Mouse (Mus musculus): Measurements from ENCODE around the gene Yars.
"Not testable (repeated sequence)": the region's sequence is repeated elsewhere in the genome, so short reads cannot be mapped to it uniquely, and the experiment has no call there.

The Yars gene

DNA sequence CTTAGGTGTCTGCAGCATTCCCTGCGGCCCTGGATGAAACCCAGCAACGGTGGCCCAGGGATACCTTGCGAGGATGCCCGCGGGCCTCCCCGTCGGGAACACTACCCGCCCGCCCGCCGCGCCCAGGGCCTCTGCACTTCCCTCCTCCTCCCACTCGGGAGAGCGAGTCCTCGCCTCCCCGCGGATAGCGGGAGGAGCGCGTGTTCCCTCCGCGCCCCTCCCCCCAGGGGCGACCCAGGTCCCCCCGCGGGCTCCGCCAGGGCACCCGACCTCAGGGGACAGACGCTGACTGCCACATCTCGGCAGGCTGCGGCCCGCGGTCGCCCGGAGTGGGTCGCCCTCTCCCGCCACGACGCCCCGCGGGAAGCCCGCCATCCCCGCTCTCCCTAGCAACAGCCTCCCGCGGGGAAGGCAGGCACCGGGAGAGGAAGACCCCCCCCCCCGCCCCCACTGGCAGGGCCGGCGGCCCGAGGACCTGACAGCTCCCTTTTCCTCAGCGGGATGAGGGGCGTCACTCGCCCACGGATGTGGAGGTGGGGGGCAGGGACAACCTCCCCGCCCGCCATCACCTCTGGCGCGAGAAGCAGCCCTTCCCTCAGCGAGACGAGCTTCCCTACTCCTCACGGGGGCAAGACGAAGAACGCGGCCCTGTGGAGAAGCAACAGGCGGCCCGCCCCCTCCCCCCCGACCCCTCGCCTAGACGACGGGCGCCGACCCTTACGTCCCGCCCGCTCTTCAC, 588 bp upstream of the Yars start:
- peak; percentile 71 for DNase-seq (ENCODE audit: low spot score in 2 of 2)

DNA sequence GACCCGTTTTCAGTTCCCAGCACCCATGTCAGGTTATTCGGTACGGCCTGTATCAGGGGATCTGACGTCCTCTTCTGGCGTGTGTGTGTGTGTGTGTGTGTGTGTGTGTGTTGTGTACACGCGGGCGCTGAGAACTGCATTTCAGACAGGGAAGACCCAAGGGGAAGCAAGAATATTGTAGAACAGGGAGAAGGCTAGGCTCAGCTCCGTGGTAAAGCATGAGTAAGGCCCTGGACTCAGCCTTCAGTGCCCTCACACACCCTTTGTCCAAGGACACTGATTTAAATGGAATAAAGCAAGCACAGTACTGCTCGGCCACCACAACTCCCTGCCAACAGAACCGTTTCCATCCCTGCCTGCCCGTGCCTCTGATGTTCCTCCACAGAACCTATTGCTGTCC, 978 bp downstream of the Yars start:
- DNase-seq (ENCODE audit: low spot score in 2 of 2): peak in 1 of 2 experiments; percentile 55

DNA sequence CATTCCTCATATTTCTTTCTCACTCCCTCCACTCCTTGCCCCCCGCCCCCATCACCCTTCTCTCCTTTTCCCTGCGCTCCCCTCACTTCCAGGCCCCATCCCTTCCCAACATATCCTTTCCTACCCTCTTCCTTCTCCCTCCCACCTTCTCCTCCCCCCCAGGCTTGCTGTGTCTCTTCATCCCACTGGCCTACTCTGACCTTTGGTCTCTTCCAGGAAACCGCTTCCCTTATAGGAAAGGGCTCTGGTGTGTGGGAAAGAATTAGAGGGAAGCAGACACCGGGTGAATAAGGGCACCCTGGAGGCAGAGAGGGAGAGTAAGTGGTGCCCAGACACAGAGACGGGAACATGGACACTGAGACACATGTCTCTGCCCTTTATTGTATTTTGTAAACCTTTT, 2.1 kb downstream of the Yars start:
- DNase-seq (ENCODE audit: low spot score in 2 of 2): no peak

DNA sequence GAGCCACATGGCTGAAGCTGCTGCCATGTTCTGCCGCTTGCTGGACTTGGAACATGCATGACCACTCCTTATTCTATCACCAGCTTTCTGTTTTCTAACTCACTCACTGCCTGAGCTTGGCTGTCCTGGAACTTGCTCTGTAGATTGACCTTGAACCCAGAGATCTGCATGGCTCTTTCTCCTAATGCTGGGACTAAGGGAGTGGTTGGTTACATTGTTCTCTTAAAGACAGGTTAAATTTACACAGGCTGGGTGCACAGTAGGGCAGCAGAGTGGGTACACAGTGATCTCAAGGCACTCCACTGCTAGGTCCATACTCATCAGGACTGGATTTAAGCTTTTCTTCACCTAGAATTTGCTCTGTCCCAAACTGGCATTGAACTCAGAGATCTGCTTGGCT, 4.7 kb downstream of the Yars start:
- no peak for DNase-seq (ENCODE audit: low spot score in 2 of 2)

DNA sequence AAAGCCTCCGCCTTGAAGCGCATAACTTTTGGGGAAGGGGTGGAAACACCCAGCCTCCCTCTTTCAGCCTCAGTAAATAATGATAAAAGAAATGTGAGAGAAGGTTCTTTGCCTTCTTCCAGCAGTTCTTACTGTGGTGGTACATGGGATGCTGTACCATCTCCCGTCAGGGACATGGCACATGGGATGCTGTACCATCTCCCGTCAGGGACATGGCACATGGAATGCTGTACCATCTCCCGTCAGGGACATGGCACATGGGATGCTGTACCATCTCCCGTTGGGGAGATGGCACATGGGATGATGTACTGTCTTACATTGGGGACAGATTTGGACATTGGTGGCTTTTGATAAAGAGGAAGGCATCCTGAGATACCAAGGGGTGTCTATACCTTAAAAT, 8.0 kb downstream of the Yars start:
- no peak for DNase-seq (ENCODE audit: low spot score in 2 of 2)

DNA sequence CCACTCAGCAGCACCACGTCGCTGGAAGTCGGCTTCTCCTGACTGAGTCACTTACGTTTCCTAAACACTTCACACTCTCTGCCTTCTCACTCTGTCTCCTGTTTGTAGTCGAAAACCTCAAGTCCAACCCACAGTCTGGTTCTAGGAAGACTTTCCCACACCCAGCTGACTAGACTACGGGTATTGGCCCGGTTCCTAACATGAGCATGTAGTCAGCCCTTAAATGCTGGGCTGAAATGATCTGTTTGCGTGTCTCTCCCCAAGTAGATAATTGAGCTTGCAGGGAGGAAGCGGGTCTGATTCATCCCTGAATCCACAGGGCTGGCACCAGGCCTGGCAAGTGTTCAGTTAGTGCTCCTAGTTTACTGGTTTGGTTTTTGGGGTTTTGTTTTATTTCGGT, 15.1 kb downstream of the Yars start:
- peak in 1 of 2 experiments; percentile 27 for DNase-seq (ENCODE audit: low spot score in 2 of 2)

DNA sequence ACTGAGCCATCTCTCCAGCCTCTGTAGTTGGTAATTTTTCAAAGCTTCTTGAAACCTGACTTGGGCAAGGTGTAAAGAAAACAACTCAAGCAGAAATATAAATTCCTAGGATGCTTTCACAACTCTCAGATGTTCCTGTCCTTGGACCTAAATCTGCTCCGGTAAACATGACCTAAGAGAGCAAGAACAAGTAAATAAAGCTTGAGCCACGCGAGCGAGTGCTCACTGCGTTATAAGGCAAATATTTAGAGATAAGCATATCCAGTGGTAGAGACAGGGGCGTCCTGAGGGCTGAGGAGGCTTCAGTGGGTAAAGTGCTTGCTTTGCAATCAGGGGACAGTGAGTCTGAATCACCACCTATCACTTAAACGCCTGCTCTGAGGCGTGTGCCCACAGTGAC, 17.2 kb downstream of the Yars start:
- DNase-seq (ENCODE audit: low spot score in 2 of 2): no peak

DNA sequence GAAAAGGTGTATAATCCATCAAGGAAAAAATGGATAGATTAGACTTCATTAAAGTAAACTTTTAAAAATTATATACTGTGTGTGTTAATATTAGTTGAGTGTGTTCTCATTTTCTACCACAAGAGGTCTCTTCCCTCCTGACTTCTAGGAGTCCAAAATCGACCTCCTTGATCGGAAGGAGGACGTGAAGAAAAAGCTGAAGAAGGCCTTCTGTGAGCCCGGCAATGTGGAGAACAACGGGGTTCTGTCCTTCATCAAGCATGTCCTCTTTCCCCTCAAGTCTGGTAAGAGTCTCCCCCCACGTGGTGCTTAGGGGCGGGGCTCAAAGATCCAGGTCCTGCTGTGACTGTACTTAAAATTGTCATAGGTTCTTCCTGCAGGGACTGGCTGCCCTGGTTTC, 19.9 kb downstream of the Yars start:
- no peak for DNase-seq (ENCODE audit: low spot score in 2 of 2)

DNA sequence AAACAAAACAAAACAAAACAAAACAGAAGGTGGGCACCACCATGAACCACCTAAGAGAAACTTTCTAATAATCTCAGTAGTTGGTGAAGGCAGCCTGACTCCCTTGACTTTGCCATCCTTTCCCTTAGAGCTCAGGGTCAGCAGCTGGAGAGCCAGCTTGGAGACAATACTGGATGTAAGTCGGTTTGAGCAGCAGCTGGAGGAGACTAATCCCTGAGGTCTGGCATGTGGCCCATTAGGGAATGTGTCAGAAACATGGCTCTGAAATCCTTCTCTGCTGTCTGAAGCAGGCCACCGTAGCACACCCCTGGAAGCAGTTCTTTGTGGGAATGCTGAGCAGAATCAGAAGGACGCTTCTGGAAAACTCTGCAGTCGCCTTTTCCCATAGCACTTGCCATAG, 21.9 kb downstream of the Yars start:
- DNase-seq (ENCODE audit: low spot score in 2 of 2): no peak

DNA sequence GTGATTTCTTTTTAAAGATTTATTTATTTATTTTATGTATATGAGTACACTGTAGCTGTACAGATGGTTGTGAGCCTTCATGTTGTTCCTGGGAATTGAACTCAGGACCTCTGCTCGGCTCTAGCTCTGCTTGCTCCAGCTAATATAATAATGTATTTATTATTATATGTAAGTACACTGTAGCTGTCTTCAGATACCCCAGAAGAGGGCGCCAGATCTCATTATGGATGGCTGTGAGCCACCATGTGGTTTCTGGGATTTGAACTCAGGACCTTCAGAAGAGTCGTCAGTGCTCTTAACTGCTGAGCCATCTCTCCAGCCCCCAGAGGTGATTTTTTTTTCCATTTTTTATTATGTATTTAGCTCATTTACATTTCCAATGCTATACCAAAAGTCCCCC, 22.9 kb downstream of the Yars start:
- DNase-seq (ENCODE audit: low spot score in 2 of 2): not testable (repeated sequence)

DNA sequence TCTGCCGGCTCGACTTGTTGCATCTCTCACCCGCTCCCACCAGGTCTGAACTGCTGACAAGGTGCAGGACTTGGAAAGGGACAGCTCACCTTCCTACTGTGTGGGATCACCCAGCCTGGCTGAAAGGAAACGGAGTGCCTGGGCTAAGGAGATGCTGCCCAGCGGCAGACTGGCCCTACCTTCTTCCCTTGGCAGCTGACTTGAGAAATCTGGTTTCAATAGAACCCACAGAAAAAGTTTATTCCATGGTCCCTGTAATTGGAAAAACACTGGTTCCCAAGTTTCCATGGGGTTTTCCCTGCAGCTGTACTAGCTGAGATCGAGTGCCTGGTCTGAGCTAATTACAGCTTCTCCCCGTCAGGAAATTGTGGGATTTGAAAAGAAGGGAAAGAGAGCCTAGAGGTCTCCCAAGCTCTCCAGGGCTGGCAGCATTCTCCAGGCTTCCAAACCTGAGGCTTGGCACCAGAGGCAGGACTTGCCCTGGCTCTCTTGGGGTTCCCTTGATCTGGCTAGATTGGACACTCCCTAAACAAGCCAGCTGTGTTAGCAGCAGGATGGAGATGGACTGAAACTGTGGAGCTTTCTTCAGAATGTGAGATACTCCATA, 29.1 kb downstream of the Yars start:
- no peak for DNase-seq (ENCODE audit: low spot score in 2 of 2)

DNA sequence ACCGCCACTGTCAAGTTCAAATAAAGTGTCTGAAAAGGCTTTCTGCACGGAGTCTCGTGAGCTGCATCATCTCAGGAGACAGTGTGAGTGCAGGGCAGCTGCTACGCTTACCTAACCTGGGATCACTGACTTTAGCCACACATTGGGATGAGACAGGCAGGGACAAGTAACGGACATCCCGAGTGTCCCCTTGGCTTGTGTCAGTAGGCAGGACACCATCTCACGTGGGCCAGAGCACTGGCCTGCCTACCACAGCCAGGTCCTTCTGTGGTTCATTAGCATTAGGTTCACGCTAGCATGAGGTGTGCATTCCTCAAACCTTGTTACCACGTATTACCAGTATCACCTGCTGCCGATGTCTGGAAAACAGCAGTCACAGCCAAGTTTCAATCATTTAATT, 29.6 kb downstream of the Yars start:
- no peak for DNase-seq (ENCODE audit: low spot score in 2 of 2)

DNA sequence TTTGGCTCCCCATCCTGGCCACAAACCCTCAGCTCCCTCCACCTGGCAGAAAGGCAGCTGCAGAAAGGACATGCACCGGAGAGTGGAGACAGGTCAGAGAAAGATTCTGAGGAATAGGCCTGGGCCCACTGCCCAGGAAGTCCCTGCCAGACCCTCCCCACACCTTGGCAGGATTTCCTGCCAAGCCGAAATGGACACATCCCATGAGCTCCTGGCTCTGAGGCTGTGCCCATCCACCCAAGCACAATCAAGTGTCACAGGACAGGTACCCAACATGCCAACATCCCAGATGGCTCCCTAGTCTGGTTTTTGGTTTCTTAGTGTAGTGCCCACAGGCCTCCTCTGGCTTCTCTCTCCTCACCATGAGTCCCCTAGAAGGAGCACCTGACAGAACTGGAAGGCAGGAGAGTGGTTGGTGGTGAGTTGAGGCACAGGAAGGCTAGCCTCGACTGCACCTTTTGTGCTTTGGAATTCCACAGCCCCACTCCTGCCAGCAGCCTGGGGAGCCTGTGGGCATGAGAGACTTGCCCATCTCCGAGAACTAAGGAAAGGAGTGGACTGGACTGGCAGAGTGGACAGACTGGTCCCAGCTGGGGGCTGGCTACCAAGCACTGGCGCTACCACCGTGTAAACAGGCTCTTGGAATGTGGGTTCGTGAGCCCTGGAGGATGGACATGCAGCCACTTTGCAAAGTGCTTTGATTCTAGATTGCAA, 31.0 kb downstream of the Yars start:
- DNase-seq (ENCODE audit: low spot score in 2 of 2): no peak

DNA sequence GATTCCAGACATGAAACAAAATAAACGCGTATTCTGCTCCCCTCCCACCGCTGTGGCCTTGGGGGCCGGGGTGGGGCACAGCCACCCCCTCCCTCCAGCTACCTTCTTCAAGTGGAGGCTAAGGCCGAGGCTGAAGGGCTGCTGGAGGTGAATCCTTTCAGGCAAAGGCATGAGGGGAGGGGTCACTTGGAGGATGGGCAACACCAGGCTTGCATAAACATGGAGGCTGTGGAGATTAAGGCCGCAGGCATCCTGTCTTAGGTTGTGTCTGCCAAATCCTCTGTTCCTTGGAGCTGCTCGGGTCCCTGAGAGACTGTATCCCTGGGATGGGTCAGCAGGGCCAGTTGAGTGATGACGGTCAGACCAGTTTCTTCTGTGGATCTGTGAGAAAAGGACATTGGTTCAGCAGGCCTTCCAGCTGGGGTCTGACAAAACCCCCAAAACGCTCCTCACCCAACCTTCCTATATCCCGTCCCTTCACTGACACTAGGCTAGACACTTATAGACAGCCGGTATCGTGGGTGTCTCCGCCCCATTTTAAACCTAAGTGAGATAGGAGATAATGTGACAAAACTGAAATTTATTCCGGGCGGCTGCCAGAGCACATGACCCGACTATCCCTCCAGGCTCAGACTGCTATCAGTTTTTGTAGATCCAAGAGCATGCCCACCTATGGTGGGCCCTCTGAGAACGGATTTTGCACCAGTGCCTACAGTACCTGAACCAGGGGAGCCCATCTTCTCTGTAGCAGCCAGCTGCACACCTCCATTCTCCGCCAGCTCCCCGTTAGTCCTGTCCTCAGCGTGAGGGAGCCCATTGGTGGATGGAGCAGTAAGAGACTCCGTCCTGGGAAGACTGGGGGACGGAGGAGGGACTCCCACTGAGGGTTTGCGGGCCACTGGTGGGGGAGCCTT, 31.8 kb downstream of the Yars start:
- no peak for DNase-seq (ENCODE audit: low spot score in 2 of 2)

DNA sequence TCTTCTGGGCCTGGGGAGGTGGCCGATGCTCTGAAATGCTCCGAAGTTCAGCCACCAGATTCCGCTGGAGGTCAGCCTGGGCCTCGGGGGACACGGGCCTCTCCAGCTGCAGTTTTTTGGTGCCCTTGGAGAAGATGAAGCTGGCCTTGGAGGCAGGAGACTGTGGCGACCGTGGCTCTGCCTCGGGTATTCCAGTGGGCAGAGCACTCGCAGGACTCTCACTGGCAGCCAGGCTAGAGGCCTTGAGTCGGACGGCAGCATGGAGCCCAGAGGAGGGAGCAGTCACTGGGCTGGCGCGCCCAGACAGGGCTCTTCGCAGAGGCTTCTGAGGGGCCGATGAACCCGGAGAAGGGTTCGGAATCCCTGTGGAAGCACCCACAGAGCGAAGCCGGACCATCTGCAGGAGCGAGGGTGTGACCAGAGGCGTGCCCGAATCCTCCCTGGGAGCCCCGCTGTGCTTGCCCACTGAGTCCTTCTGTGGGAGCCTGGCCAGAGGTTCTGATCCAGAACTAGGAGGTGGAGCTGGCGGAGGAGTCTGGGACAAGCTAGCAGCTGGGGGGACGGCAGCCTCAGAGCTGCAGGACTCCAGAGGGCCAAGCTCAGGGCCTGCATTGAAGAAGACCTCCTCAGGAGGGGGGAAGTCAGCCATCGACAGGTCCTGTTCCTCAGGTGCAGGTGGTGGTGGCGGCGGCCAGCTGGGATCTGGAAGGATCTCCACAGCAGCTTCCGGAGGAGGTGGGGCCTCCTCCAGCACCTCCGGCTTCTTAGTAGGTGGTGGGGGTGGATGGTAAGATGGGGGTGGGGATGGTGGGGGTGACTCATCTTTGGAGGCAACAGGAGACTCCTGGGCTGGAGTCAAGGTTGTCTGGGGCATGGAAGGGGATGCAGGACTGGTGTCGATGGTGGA, 32.7 kb downstream of the Yars start:
- no peak for DNase-seq (ENCODE audit: low spot score in 2 of 2)

DNA sequence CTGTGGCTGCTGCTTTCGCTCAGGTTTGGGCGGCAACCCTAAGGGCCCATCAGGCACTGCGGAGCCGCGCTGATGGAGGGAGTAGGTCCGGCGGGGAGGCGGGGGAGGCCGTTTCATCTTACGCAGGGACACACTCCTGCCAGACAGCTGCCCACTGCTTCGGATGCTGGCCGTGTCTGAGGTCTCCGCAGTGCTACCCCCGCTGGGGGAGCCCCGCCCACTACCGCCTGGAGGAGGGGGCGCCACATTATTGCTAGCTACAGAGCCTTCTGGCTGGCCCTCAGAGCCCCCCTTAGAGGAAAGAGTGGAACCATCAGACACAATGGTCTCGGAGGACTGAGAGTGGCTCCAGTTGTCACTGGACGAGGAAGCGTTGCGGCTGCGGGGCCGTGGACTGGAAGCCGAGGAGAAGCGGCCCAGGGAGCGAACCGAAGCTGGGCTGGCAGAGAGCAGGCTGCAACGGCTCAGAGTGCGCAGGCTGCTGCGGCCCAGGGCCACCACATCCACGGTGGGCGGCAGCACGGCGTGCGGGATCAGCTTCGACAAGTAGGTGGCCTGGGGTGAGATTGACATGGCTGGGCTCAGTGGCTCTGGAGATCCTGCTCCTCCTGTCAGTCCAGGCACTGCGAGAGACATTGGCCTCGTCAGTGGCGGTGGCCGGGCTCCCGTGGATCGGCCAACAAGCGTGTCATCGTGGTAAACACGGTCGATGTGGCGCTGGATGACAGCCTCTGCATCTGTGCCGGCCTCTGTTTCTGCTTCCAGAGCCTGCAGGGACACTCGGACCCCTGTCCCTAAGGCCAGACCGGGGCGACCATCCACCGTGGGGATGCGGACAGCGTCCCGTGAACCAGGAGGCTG, 34.1 kb downstream of the Yars start:
- no peak for DNase-seq (ENCODE audit: low spot score in 2 of 2)

DNA sequence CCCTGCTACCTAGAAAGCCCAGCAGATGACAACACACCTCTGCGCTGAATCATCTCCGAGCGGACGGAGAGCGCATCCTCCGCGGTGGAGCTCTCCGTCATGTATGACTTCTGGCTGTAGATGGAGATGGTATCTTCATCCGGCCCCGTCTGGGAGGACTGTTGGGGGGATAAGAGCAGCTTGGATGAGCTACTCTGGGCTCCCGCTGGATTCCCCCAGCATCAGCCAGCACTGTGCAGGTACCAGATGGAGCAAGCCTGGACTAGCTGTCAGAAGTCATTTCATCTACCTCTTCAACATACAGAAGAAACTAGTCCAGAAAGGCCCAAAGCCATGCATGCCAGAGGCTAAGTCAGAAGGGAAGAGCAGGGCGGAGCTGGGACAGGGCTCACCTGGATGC, 35.8 kb downstream of the Yars start:
- no peak for DNase-seq (ENCODE audit: low spot score in 2 of 2)

DNA sequence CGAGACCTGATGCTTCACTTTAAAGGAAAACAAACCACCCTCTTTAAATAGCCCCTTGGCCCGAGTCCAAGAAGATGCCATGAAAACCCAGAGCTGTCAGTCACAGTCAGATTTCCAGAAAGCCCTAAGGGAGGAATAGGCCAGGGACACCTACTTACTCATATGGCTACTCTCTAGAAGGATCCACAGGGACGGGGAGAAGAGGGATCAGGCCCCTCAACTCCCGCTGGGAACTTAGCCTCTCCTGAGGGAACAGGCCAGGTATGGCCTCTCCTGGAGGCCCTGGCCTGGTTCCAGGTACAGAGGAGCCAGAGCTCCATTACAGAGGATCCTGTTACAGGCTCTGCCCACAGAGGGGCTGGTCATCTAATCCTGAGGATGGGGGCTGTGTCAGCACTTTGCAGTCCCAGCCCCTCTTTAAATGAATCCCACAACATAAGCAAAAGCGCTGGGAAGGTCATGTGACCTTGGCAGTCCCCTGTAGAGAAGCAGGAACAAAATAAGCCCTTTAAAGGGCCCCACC, 36.9 kb downstream of the Yars start:
- DNase-seq (ENCODE audit: low spot score in 2 of 2): no peak

DNA sequence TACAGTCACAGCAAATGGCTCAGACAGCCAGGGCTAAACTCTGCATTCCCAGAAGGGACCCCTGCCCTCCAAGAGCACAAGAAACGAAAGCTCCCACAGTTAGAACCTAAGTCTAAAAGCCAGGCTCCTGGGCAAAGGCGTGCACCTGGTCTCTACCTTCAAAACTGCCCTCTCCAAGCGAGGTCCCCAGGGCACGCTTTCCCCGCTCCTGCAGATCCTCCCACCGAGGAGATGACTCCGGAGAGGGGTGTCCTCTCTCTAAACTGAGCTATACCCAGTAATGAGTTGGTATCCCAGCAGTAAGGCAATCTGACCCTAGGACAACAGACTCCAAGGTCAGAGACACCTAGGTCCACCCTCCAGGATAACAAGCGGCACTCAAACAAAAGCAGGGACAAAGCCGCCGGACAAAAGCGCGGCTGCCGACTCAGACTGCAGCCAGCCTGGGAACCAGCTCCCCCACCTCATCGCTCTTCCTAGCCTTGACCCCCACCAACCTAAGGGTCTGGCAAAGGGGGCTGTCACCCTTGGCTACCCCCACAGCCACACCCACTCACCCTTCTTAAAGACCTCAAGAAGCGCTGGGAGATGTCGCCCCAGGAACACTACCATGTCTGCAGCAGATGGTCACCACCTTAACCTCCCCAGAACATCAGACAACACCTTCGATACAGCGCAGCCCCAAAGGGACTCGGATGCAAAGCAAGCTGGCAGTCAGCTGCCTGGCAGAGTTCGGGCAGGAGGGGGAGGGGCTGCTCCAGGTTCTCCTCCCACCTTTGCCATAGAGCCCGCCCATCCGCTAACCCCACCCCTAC, 37.8 kb downstream of the Yars start:
- no peak for DNase-seq (ENCODE audit: low spot score in 2 of 2)
